Mouse (Mus musculus): ENCODE data around the gene Rab34.
A peak's percentile ranks its signal among the peaks of the same experiment; 100 is the strongest.

Rab34 gene

DNA sequence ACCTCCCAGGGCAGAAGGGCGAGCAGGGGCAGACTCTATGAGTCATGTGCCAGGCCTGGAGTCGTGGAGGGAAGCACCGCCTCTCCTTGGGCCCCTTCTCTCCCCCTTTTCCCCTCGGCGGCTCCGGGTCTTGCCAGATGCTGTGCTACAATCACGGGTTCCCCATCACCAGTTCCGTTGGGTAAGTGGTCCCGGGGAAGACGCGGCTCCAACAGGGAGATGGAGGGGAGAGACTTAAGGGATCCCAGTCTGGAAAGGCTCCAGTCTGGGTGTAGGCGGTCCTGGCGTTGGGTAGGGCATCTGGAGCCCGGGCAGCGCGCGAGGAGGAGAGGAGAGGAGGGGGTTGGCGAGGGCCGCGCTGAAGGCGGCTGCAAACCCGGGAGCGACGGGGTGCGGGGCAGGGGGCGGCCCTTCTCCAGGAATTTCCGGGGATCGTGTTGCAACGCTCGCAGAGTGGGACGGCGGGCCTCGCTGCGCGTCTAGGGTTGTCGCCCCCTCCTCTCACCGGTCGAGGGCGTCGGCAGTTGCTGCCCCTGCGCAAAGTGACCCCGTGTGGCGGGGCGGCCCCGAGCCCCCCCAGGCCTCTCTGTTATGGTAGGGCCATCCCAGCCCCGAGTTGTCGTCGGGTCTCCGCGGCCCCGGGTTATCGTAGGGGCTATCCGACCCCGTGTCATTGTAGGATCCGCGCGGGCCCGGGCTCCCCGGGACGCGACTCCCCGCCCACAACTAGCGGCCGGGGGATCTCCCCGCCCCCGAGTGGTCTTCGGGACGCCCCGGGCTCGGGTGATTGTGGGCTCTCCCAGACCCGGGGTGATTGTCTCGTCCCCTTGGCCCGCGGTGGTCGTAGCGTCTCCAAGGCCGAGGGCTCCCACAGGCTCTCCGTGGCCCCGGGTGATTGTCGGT, at the start of gene Rab34:
TSS of gene Rab34 (plus strand) at position 100 of the 903 bp plus-strand sequence.
- peak; percentile 80 to 89 for DNase-seq (ENCODE audit: low spot score in 2 of 2)

DNA sequence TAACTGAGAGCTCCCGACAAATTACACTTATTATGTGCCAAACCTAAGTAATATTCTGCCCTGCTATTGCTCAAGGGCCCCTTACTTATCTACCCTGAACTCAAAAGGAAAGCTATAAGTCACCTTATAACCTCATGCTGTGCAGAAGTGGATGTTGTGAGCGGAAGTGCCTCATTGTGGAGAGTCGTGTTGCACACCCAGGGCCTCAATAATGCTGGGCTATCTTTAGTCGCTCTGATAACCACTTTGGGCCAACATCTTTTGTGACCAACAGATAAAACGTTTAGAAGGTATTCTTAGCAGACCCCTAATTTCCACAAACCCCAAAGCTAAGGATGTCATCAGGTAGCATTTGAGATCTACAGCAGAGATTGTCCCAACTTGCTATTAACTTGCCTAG, 47.6 kb upstream of the Rab34 start:
- DNase-seq (ENCODE audit: low spot score in 2 of 2): no peak

DNA sequence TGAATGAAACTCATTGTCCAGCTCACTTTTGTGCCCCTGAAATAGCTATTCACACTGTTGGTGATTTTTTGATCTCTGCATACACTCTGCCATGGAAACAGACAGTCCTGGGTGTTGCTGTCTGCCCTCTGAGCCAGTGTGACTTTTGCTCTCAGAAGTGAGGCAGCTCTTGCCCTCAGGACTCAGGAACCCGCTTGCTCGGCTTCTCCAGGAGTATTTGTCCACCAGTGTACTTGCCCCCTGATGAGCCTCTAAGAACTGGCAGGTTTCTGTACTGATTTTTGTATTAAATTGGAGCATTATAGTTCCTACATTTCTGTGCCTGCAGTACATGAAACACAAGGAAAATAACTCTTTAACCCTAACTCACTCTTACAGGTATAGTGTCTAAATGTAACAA, 44.7 kb upstream of the Rab34 start:
- no peak for DNase-seq (ENCODE audit: low spot score in 2 of 2)

DNA sequence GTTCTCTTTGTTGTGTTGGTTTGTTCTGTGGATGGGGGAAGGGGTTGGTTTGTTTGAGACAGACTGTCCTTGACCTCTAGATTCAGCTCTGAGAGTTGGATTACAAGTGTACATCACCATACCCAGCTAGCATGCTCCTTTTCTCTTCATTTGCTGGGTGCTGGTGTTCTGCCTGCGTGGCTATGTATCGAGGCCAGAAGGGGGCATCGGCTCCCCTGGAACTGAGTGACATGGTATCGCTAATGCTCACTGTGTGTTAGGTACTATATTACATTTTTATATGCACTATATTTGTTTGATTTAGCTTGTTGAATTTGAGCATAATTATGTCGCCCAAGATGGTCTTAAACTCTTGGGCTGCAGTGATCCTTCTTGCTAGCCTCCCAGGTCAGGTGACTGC, 42.1 kb upstream of the Rab34 start:
- no peak for DNase-seq (ENCODE audit: low spot score in 2 of 2)

- no peak for DNase-seq (ENCODE audit: low spot score in 2 of 2)
Measured at GRCm38 (mm10) chr11:78146707-78147543, 41.3 kb upstream of the Rab34 start.

DNA sequence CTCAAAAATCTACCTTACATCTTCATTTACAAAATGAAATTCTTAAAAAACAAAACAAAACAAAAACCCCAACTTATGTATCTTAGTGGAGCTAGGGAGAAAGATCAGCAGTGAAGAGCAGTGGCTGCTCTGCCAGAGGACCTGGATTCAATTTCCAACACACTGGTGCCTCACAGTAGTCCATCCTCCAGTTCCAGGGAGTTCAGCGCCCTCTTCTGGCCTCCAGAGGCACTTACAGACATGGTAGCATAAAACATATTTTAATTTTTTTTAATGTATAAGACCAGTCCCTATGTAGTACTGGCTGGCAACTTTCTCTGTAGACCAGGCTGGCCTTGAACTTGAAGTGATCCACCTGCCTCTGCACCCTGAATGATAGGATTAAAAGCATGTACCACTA, 37.1 kb upstream of the Rab34 start:
- no peak for DNase-seq (ENCODE audit: low spot score in 2 of 2)

- DNase-seq (ENCODE audit: low spot score in 2 of 2): no peak
Measured at GRCm38 (mm10) chr11:78152299-78153231, 35.7 kb upstream of the Rab34 start.

DNA sequence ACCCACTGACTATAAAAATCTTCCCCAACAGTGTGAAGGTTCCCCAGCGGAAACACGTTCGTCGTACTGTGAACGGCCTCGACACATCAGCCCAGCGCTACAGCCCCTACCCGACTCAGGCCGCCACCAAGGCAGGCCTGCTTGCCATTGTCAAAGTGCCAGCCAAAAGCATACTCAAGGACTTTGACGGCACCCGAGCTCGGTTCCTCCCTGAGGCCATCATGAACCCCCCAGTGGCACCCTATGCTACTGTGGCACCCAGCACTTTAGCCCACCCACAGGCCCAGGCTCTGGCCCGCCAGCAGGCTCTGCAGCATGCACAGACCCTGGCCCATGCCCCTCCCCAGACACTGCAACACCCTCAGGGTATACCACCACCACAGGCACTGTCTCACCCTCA, 34.5 kb upstream of the Rab34 start:
- no peak for DNase-seq (ENCODE audit: low spot score in 2 of 2)

GRCm38 (mm10) chr11:78155674-78156073, 32.6 kb upstream of the Rab34 start:
- DNase-seq (ENCODE audit: low spot score in 2 of 2): no peak

GRCm38 (mm10) chr11:78156156-78156699, 32.0 kb upstream of the Rab34 start:
- no peak for DNase-seq (ENCODE audit: low spot score in 2 of 2)

DNA sequence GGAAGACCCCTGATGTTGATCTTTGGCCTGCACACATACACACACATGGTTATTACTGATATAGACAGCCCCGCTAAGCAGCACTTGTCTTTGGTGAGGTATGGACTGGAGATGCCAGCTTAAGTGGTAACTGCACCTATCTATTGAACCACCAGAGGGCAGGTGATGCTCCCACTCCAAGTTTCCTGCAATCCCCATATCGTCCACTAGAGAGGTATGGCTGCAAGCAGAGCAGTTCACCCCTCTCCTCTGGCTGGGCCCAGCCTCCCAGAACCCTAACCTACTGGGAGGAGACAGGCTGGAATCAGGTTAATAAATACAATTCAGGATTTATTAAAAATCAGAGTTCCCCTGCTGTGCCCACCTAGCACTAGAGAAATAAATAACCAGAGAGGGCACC, 29.1 kb upstream of the Rab34 start:
- peak; percentile 70 to 82 for DNase-seq (ENCODE audit: low spot score in 2 of 2)

DNA sequence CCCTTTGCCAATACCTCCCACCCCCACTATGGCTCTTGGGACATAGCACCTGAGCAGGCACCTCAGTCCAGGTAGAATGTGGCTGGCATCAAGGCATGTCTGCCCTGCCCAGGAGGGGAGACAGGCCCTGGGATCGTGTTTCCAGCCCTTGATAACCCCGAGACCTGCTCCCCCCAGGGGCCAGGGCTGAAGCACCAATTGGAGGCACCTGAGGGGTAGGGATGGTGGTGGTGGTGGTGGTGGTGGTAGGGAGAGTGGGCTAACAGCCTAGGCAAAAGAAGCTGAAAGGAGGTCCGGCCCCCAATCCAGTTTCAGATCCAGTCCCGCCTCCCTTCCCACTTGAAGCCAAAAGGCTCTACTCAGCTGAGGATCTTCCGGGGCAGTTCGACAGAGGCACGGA, 28.7 kb upstream of the Rab34 start:
- no peak for DNase-seq (ENCODE audit: low spot score in 2 of 2)

GRCm38 (mm10) chr11:78160171-78160570, 28.1 kb upstream of the Rab34 start:
- DNase-seq (ENCODE audit: low spot score in 2 of 2): no peak

DNA sequence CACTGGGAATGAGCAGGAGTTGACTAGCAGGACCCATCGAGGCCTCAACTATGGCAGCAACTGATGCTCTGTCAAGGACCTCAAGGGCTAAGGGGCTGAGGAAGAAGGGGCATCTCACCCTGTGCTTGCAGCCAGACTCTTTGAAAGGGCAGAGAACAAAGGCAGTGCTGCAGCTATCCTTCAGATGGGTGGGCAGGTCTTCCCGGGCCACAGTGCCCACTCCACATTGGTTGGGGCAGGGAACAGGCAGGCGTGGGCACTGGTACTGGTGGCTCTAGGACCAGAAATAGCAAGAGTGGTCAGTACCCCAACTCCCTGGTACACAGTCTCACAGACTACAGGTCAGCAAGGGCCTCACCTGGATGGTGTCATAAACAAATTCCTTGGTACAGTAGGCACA, 27.6 kb upstream of the Rab34 start:
- DNase-seq (ENCODE audit: low spot score in 2 of 2): no peak

GRCm38 (mm10) chr11:78161169-78161568, 27.1 kb upstream of the Rab34 start:
- DNase-seq (ENCODE audit: low spot score in 2 of 2): no peak

- no peak for DNase-seq (ENCODE audit: low spot score in 2 of 2)
Measured at GRCm38 (mm10) chr11:78161968-78162367, 26.3 kb upstream of the Rab34 start.

GRCm38 (mm10) chr11:78162504-78162903, 25.7 kb upstream of the Rab34 start:
- no peak for DNase-seq (ENCODE audit: low spot score in 2 of 2)

DNA sequence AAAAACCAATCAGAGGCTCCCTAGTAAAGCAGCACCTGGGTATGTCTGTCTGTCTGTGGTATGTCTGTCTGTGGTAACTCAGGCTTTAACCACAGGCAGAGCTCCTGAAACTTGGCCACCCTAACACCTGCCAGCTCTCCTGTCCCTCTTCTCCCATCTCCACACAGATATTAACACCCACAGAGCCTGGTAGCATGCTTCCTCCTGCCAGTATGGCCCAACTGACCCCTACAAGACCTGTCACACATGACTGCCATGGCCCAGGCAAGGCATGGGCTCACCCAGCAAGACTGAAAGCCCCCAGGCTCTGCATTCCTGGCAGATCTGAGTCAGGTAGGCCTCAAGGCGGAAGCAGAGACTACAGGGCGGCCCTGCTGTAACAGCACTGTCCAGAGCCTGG, 25.2 kb upstream of the Rab34 start:
- DNase-seq (ENCODE audit: low spot score in 2 of 2): no peak

DNA sequence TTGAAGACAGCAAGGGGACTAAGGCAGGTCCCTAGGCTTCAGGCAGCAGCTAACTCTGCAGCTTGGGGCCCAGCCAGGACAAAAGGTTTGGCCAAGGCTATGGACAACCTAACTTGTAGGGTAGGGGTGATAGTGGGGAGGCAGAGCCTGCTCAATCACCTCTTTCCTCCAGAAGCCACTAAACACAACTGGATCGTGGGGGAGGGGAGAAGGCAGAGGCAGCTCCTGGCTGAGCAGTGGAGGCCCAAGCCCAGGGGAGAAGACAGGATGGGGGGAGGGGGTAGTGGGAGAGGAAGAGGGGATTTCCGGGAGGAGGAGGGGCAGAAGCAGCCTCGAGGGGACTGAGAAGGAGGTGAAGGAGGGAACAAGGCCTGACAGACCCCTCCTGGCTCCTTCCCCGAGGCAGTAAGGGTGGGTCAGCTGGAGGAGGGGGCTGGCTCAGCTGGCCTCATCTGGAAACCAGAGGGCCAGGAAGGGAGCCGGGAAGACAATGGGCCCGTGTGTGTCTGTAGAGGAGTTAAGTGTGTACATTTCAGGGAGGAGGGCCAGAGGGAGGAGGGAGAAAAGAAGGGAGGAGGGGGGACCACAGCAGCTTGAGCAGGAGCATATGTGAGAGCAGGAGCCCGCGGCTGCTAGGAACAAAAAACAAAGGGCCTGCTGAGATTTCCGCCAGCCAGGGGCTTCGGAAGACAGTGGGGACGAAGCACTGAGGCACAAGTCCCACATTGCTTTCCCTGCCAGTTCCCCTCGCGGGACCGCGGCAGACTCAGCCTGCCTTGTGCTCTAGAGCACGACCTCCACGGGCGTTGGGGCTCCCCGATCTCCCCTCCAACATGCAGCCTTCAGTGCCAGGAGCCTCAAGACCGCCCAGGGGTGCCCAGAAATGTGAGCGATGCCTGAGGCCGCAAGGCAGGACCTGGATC, 24.3 kb upstream of the Rab34 start:
- DNase-seq (ENCODE audit: low spot score in 2 of 2): peak; percentile 68 to 74

DNA sequence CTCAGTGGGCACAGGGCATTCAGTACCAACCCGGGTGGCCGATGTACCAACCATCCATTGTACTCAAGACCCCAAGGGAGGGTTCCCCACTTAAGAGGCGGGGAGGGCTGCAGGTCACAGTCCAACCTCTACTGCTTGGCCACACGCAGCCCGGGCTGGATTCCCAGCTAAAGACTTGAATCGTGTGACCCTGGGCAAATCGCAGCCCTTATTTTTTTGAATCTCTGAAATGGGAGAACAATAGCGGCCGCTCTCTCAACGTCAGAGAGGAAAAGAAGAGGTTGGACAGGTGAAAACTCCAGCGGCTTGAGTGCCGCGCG, 23.7 kb upstream of the Rab34 start:
- DNase-seq (ENCODE audit: low spot score in 2 of 2): no peak
